Mouse (Mus musculus): Measurements from ENCODE around the gene Acer3.

- 0 out of 2 replicates have a peak, but pooled peaks have one; percentile 35 for TF ChIP-seq CTCF (IDR thresholded peaks at IDR 0.05; ENCODE audit: borderline replicate concordance, control insufficient read depth, extremely low read depth, insufficient read depth, low read length, poor library complexity)
- TF ChIP-seq POLR2A (IDR thresholded peaks at IDR 0.05; ENCODE audit: control insufficient read depth, extremely low read depth, insufficient read depth, low read length, poor library complexity), result no peak
Measured at GRCm38 (mm10) chr7:98191571-98192250, 129.3 kb downstream of the Acer3 start.

All from thymus, adult 2 months (tissue).